Mouse (Mus musculus) lung, embryonic 15.5 days (tissue): ENCODE measurements around the gene Aste1. TPM values are rescaled to one million over a fixed set of nuclear protein-coding genes. Genes with fewer than 3 reads are reported as not detected.

ENCODE experiments used
- ATAC-seq: fragments of 200-750 bp; cut with Nextera tagmentation; 2 replicates; pipeline ENCODE4 v1.8.0; 2017; ENCODE audit warnings: moderate number of reproducible peaks, borderline replicate concordance; ENCODE audit not compliant: low FRiP score, low TSS enrichment; ENCODE audit errors: extremely low read depth
- H3K27ac ChIP-seq: fragments of 300-500 bp; sonication (generic); 2 replicates; pipeline ENCODE4 v1.5.1; 2015; ENCODE audit warnings: moderate library complexity, mild to moderate bottlenecking, inconsistent platforms
- H3K27me3 ChIP-seq: fragments of 300-500 bp; sonication (generic); 2 replicates; pipeline ENCODE4 v1.6.1; 2015; ENCODE audit warnings: inconsistent platforms
- H3K36me3 ChIP-seq: fragments of 300-500 bp; sonication (generic); 2 replicates; pipeline ENCODE4 v1.6.1; 2015; ENCODE audit warnings: inconsistent platforms
- H3K4me1 ChIP-seq: fragments of 300-500 bp; sonication (generic); 2 replicates; pipeline ENCODE4 v1.6.1; 2015; ENCODE audit warnings: inconsistent platforms
- H3K4me2 ChIP-seq: fragments of 300-500 bp; sonication (generic); 2 replicates; pipeline ENCODE4 v1.6.1; 2015; ENCODE audit warnings: inconsistent platforms, mild to moderate bottlenecking, moderate library complexity
- H3K4me3 ChIP-seq: fragments of 300-500 bp; sonication (generic); 2 replicates; pipeline ENCODE4 v1.5.1; 2015; ENCODE audit warnings: mild to moderate bottlenecking, inconsistent platforms
- H3K9ac ChIP-seq: fragments of 300-500 bp; sonication (generic); 2 replicates; pipeline ENCODE4 v1.6.1; 2015; ENCODE audit warnings: inconsistent platforms
- H3K9me3 ChIP-seq: fragments of 300-500 bp; sonication (generic); 2 replicates; pipeline ENCODE4 v1.6.1; 2016; ENCODE audit warnings: inconsistent platforms
- WGBS: fragments of 180-500 bp; shearing (Covaris S2); methylation state at CpG from one replicate; pipeline ENCODE4 v1.1.7; 2015; 5-methylcytosine and 5-hydroxymethylcytosine counted together
- polyA plus RNA-seq: library from polyadenylated mRNA; unstranded; fragments of >200 nt; fragmentation: Nextera tagmentation; extraction: Ambion mirVana; gene quantifications from 2 replicates; pipeline ENCODE4 v1.2.1, GENCODE M21; 2015

Gene Aste1
- polyA plus RNA-seq, 1 experiment from 2014 or later: 13.6 TPM

- no peak overlapping the region for H3K9ac ChIP-seq
- no peaks in the 10 kb centered on the region for H3K4me1 ChIP-seq
- H3K36me3 ChIP-seq: no peaks in the 10 kb centered on the region
- no peaks in the 10 kb centered on the region for H3K27me3 ChIP-seq
- no peaks in the 10 kb centered on the region for H3K9me3 ChIP-seq
- WGBS: 74% methylated on average over 5 of the region's 5 CpGs
- no peak for ATAC-seq
- H3K27ac ChIP-seq: no peak overlapping the region
- no peak overlapping the region for H3K4me3 ChIP-seq
- H3K4me2 ChIP-seq: no peak overlapping the region
Measured at GRCm38 (mm10) chr9:105387403-105387802, 7.8 kb upstream of the Aste1 start.

GRCm38 (mm10) chr9:105389289-105389688 is 5.9 kb upstream of the Aste1 start:
- Histone ChIP-seq H3K27ac (no peak overlapping the region), H3K4me3 (no peak overlapping the region), H3K27me3 (no peaks in the 10 kb centered on the region), H3K4me2 (no peak overlapping the region), H3K36me3 (no peaks in the 10 kb centered on the region), H3K9ac (no peak overlapping the region), H3K9me3 (no peaks in the 10 kb centered on the region), H3K4me1 (no peaks in the 10 kb centered on the region)
- no peak for ATAC-seq
- WGBS: 12% methylated on average over 4 of the region's 4 CpGs

GRCm38 (mm10) chr9:105390616-105391015 is 4.6 kb upstream of the Aste1 start:
- ATAC-seq: no peak
- H3K27me3 ChIP-seq: no peaks in the 10 kb centered on the region
- WGBS: 45% methylated on average over 5 of the region's 5 CpGs
- no peaks in the 10 kb centered on the region for H3K4me1 ChIP-seq
- H3K4me2 ChIP-seq: no peak overlapping the region
- no peaks in the 10 kb centered on the region for H3K36me3 ChIP-seq
- no peak overlapping the region for H3K4me3 ChIP-seq
- H3K27ac ChIP-seq: no peak overlapping the region
- H3K9ac ChIP-seq: no peak overlapping the region
- no peaks in the 10 kb centered on the region for H3K9me3 ChIP-seq

- H3K27ac ChIP-seq: no peak overlapping the region
- H3K4me3 ChIP-seq: peak overlapping the region; percentile 86
- H3K9ac ChIP-seq: no peak overlapping the region; the same call in 1 of the 2 replicates
- peak overlapping the region; percentile 70 for H3K4me2 ChIP-seq
- ATAC-seq: no peak
- H3K9me3 ChIP-seq: no peaks in the 10 kb centered on the region
- H3K36me3 ChIP-seq: peaks cover 12% of the 10 kb centered on the region; the same call in 1 of the 2 replicates
- H3K4me1 ChIP-seq: peaks cover 11% of the 10 kb centered on the region
- 12% methylated on average over 11 of the region's 11 CpGs for WGBS
- H3K27me3 ChIP-seq: no peaks in the 10 kb centered on the region
Measured at GRCm38 (mm10) chr9:105394720-105395119, 472 bp upstream of the Aste1 start.

- H3K4me2 ChIP-seq: no peak overlapping the region
- peaks cover 19% of the 10 kb centered on the region; the same call in 1 of the 2 replicates for H3K36me3 ChIP-seq
- no peak overlapping the region for H3K4me3 ChIP-seq
- H3K4me1 ChIP-seq: no peaks in the 10 kb centered on the region
- H3K27me3 ChIP-seq: no peaks in the 10 kb centered on the region
- no peak overlapping the region for H3K27ac ChIP-seq
- no peak overlapping the region for H3K9ac ChIP-seq
- ATAC-seq: no peak
- WGBS: 86% methylated on average over 6 of the region's 6 CpGs
- no peaks in the 10 kb centered on the region for H3K9me3 ChIP-seq
Measured at GRCm38 (mm10) chr9:105408549-105408948, 13.4 kb downstream of the Aste1 start.

- Histone ChIP-seq H3K27ac (no peak overlapping the region), H3K9ac (no peak overlapping the region), H3K4me2 (no peak overlapping the region), H3K27me3 (no peaks in the 10 kb centered on the region), H3K4me3 (no peak overlapping the region), H3K4me1 (no peaks in the 10 kb centered on the region), H3K9me3 (no peaks in the 10 kb centered on the region), H3K36me3 (peaks cover 23% of the 10 kb centered on the region)
- ATAC-seq: peak; percentile 52; the same call in 1 of the 2 replicates
- 80% methylated on average over 13 of the region's 13 CpGs for WGBS
Measured at GRCm38 (mm10) chr9:105459032-105459431, 63.8 kb downstream of the Aste1 start.

GRCm38 (mm10) chr9:105461496-105461895 is 66.3 kb downstream of the Aste1 start:
- H3K4me2 ChIP-seq: no peak overlapping the region
- 85% methylated on average over 7 of the region's 7 CpGs for WGBS
- ATAC-seq: no peak
- no peak overlapping the region for H3K4me3 ChIP-seq
- no peaks in the 10 kb centered on the region for H3K4me1 ChIP-seq
- no peaks in the 10 kb centered on the region for H3K9me3 ChIP-seq
- peaks cover 26% of the 10 kb centered on the region for H3K36me3 ChIP-seq
- no peak overlapping the region for H3K9ac ChIP-seq
- H3K27ac ChIP-seq: no peak overlapping the region
- no peaks in the 10 kb centered on the region for H3K27me3 ChIP-seq

Other genes with a start within 250 kb of the Aste1 start
- gene Nek11, start 132 bp downstream of the Aste1 start, polyA plus RNA-seq: 0.60 and 1.5 TPM in 2 replicates
- gene Atp2c1, start 131.9 kb downstream of the Aste1 start, polyA plus RNA-seq: 62.5 and 73.8 TPM in 2 replicates
- gene Pik3r4, start 247.6 kb downstream of the Aste1 start, polyA plus RNA-seq: 20.4 and 20.8 TPM in 2 replicates